Mouse (Mus musculus): ENCODE data around the gene Slc17a9.

GRCm38 (mm10) chr2:180779226-180780104 is 54.4 kb downstream of the Slc17a9 start:
- TF ChIP-seq POLR2A (IDR thresholded peaks at IDR 0.05; ENCODE audit: control insufficient read depth, low read depth, low read length) (no peak), CTCF (IDR thresholded peaks at IDR 0.05; ENCODE audit: control insufficient read depth, insufficient read depth, insufficient replicate concordance, low read depth, low read length) (peak; percentile 97)
